Mouse (Mus musculus): ENCODE data around the gene Mink1. TPM values are rescaled to one million over a fixed set of nuclear protein-coding genes. Genes with fewer than 3 reads are reported as not detected.
A peak's percentile ranks its signal among the peaks of the same experiment; 100 is the strongest.

Gene Mink1
- polyA plus RNA-seq, 1 experiment from 2014 or later, result 4.9 TPM

GRCm38 (mm10) chr11:70654198-70654922, 91.7 kb downstream of the Mink1 start, which contains the start of gene Pfn1:
Pfn1 (minus strand) TSS chr11:70654644.
- H3K9ac ChIP-seq, result peak within 1 kb of the TSS; percentile 98

GRCm38 (mm10) chr11:70654923-70655570, 92.4 kb downstream of the Mink1 start:
- WGBS (ENCODE audit: insufficient replicate concordance), result under 1% methylated on average over 48 of the region's 48 CpGs
- peak; percentile 52 for ATAC-seq (ENCODE audit: insufficient read depth)
- H3K4me2 ChIP-seq, result peak overlapping the region; percentile 99
- H3K9me3 ChIP-seq (replicated peaks), result no peaks in the 10 kb centered on the region
- peaks cover 65% of the 10 kb centered on the region for H3K4me1 ChIP-seq (replicated peaks)
- peak overlapping the region; percentile 99 for H3K4me3 ChIP-seq (replicated peaks)
- H3K9ac ChIP-seq, result peak overlapping the region; percentile 98
- peaks cover 16% of the 10 kb centered on the region for H3K27me3 ChIP-seq
- H3K27ac ChIP-seq (replicated peaks), result peak overlapping the region; percentile 99
- peaks cover 30% of the 10 kb centered on the region for H3K36me3 ChIP-seq (replicated peaks)

More at GRCm38 (mm10) chr11:70654198-70654922, 91.7 kb downstream of the Mink1 start, which contains the start of gene Pfn1:
- under 1% methylated on average over 57 of the region's 61 CpGs for WGBS (ENCODE audit: insufficient replicate concordance)
- H3K4me2 ChIP-seq, result peak within 1 kb of the TSS; percentile 99
- peaks cover 16% of the 10 kb centered on the region for H3K27me3 ChIP-seq
- peak within 1 kb of the TSS; percentile 99 for H3K4me3 ChIP-seq (replicated peaks)
- peaks cover 72% of the 10 kb centered on the region for H3K4me1 ChIP-seq (replicated peaks)
- H3K36me3 ChIP-seq (replicated peaks), result peaks cover 37% of the 10 kb centered on the region
- ATAC-seq (ENCODE audit: insufficient read depth), result peak; percentile 57
- H3K27ac ChIP-seq (replicated peaks), result peak within 1 kb of the TSS; percentile 99
- H3K9me3 ChIP-seq (replicated peaks), result no peaks in the 10 kb centered on the region

- peak overlapping the region; percentile 98 for H3K9ac ChIP-seq
- peaks cover 24% of the 10 kb centered on the region for H3K36me3 ChIP-seq (replicated peaks)
- no peak for ATAC-seq (ENCODE audit: insufficient read depth)
- peak overlapping the region; percentile 99 for H3K4me2 ChIP-seq
- WGBS (ENCODE audit: insufficient replicate concordance), result 1% methylated on average over 61 of the region's 61 CpGs
- H3K9me3 ChIP-seq (replicated peaks), result no peaks in the 10 kb centered on the region
- H3K27ac ChIP-seq (replicated peaks), result peak overlapping the region; percentile 99
- peaks cover 57% of the 10 kb centered on the region for H3K4me1 ChIP-seq (replicated peaks)
- peak overlapping the region; percentile 99 for H3K4me3 ChIP-seq (replicated peaks)
- H3K27me3 ChIP-seq, result peaks cover 16% of the 10 kb centered on the region
Observed at GRCm38 (mm10) chr11:70655571-70656455, 93.1 kb downstream of the Mink1 start.

GRCm38 (mm10) chr11:70656456-70656927, 93.8 kb downstream of the Mink1 start:
- Histone ChIP-seq H3K27me3 (peaks cover 16% of the 10 kb centered on the region), H3K4me3 (replicated peaks) (peak overlapping the region; percentile 99), H3K27ac (replicated peaks) (peak overlapping the region; percentile 99), H3K9ac (no peak overlapping the region; the same call in 1 of the 2 replicates), H3K9me3 (replicated peaks) (no peaks in the 10 kb centered on the region), H3K4me2 (peak overlapping the region; percentile 99), H3K4me1 (replicated peaks) (peaks cover 51% of the 10 kb centered on the region), H3K36me3 (replicated peaks) (peaks cover 19% of the 10 kb centered on the region)
- 23% methylated on average over 16 of the region's 16 CpGs for WGBS (ENCODE audit: insufficient replicate concordance)
- no peak for ATAC-seq (ENCODE audit: insufficient read depth)

GRCm38 (mm10) chr11:70656964-70657363, 94.3 kb downstream of the Mink1 start, which contains the start of gene Eno3:
Eno3 (plus strand) TSS chr11:70657202.
- peak within 1 kb of the TSS; percentile 98 for H3K9ac ChIP-seq
- peak within 1 kb of the TSS; percentile 99 for H3K4me2 ChIP-seq
- H3K27me3 ChIP-seq, result peaks cover 16% of the 10 kb centered on the region
- ATAC-seq (ENCODE audit: insufficient read depth), result no peak
- 19% methylated on average over 3 of the region's 3 CpGs for WGBS (ENCODE audit: insufficient replicate concordance)
- H3K9me3 ChIP-seq (replicated peaks), result no peaks in the 10 kb centered on the region
- H3K27ac ChIP-seq (replicated peaks), result peak within 1 kb of the TSS; percentile 99
- H3K4me3 ChIP-seq (replicated peaks), result peak within 1 kb of the TSS; percentile 99
- H3K36me3 ChIP-seq (replicated peaks), result peaks cover 14% of the 10 kb centered on the region
- peaks cover 46% of the 10 kb centered on the region for H3K4me1 ChIP-seq (replicated peaks)

GRCm38 (mm10) chr11:70657573-70657972, 94.9 kb downstream of the Mink1 start:
- Histone ChIP-seq H3K4me1 (replicated peaks) (peaks cover 40% of the 10 kb centered on the region), H3K4me3 (replicated peaks) (no peak overlapping the region), H3K27ac (replicated peaks) (no peak overlapping the region), H3K9ac (no peak overlapping the region), H3K9me3 (replicated peaks) (no peaks in the 10 kb centered on the region), H3K27me3 (peaks cover 16% of the 10 kb centered on the region), H3K36me3 (replicated peaks) (peaks cover 13% of the 10 kb centered on the region), H3K4me2 (no peak overlapping the region)
- WGBS (ENCODE audit: insufficient replicate concordance), result 46% methylated on average over 6 of the region's 6 CpGs
- no peak for ATAC-seq (ENCODE audit: insufficient read depth)

GRCm38 (mm10) chr11:70657991-70658390, 95.3 kb downstream of the Mink1 start:
- Histone ChIP-seq H3K9me3 (replicated peaks) (no peaks in the 10 kb centered on the region), H3K4me2 (no peak overlapping the region), H3K36me3 (replicated peaks) (peaks cover 13% of the 10 kb centered on the region), H3K27ac (replicated peaks) (no peak overlapping the region), H3K27me3 (peaks cover 16% of the 10 kb centered on the region), H3K4me1 (replicated peaks) (peaks cover 36% of the 10 kb centered on the region), H3K4me3 (replicated peaks) (no peak overlapping the region), H3K9ac (no peak overlapping the region)
- ATAC-seq (ENCODE audit: insufficient read depth), result no peak
- WGBS (ENCODE audit: insufficient replicate concordance), result 66% methylated on average over 9 of the region's 9 CpGs

- Histone ChIP-seq H3K4me2 (no peak overlapping the region), H3K9ac (no peak overlapping the region), H3K27ac (replicated peaks) (no peak overlapping the region), H3K9me3 (replicated peaks) (no peaks in the 10 kb centered on the region), H3K27me3 (peaks cover 16% of the 10 kb centered on the region), H3K4me3 (replicated peaks) (no peak overlapping the region), H3K4me1 (replicated peaks) (peaks cover 35% of the 10 kb centered on the region), H3K36me3 (replicated peaks) (peaks cover 18% of the 10 kb centered on the region)
- 76% methylated on average over 5 of the region's 5 CpGs for WGBS (ENCODE audit: insufficient replicate concordance)
- ATAC-seq (ENCODE audit: insufficient read depth), result no peak
Observed at GRCm38 (mm10) chr11:70658521-70658920, 95.8 kb downstream of the Mink1 start.

- Histone ChIP-seq H3K9ac (no peak overlapping the region), H3K27me3 (peaks cover 16% of the 10 kb centered on the region), H3K4me3 (replicated peaks) (no peak overlapping the region), H3K4me1 (replicated peaks) (peaks cover 35% of the 10 kb centered on the region), H3K9me3 (replicated peaks) (no peaks in the 10 kb centered on the region), H3K27ac (replicated peaks) (no peak overlapping the region), H3K36me3 (replicated peaks) (peaks cover 22% of the 10 kb centered on the region), H3K4me2 (no peak overlapping the region)
- WGBS (ENCODE audit: insufficient replicate concordance), result 69% methylated on average over 8 of the region's 8 CpGs
- no peak for ATAC-seq (ENCODE audit: insufficient read depth)
Observed at GRCm38 (mm10) chr11:70658942-70659341, 96.3 kb downstream of the Mink1 start.

- H3K4me1 ChIP-seq (replicated peaks), result peaks cover 27% of the 10 kb centered on the region
- no peaks in the 10 kb centered on the region for H3K9me3 ChIP-seq (replicated peaks)
- no peak overlapping the region for H3K4me2 ChIP-seq
- no peak overlapping the region for H3K4me3 ChIP-seq (replicated peaks)
- WGBS (ENCODE audit: insufficient replicate concordance), result 89% methylated on average over 8 of the region's 8 CpGs
- ATAC-seq (ENCODE audit: insufficient read depth), result no peak
- H3K9ac ChIP-seq, result no peak overlapping the region
- H3K27ac ChIP-seq (replicated peaks), result no peak overlapping the region
- peaks cover 39% of the 10 kb centered on the region for H3K36me3 ChIP-seq (replicated peaks)
- peaks cover 15% of the 10 kb centered on the region for H3K27me3 ChIP-seq
Observed at GRCm38 (mm10) chr11:70660571-70660970, 97.9 kb downstream of the Mink1 start.
